Mouse (Mus musculus): ENCODE results near the gene Lin7c.

Lin7c gene

GRCm38 (mm10) chr2:109917496-109918413 lies 27.1 kb downstream of the Lin7c start, which contains the start of gene Lgr4:
Gene Lgr4 (plus strand): TSS chr2:109917647.
- DNase-seq (ENCODE audit: low read depth, low spot score): peak; percentile 88

GRCm38 (mm10) chr2:109918592-109919262 lies 28.1 kb downstream of the Lin7c start:
- DNase-seq (ENCODE audit: low read depth, low spot score): peak; percentile 39

GRCm38 (mm10) chr2:109920471-109920870 lies 29.8 kb downstream of the Lin7c start:
- DNase-seq (ENCODE audit: low read depth, low spot score): no peak

- no peak for DNase-seq (ENCODE audit: low read depth, low spot score)
Observed at GRCm38 (mm10) chr2:109921298-109922035, 30.8 kb downstream of the Lin7c start.

- DNase-seq (ENCODE audit: low read depth, low spot score): no peak
Observed at GRCm38 (mm10) chr2:109922306-109922705, 31.7 kb downstream of the Lin7c start.

- DNase-seq (ENCODE audit: low read depth, low spot score): no peak
Observed at GRCm38 (mm10) chr2:109923031-109923430, 32.4 kb downstream of the Lin7c start.

GRCm38 (mm10) chr2:109923945-109924344 lies 33.3 kb downstream of the Lin7c start:
- DNase-seq (ENCODE audit: low read depth, low spot score): no peak

GRCm38 (mm10) chr2:109926984-109927383 lies 36.3 kb downstream of the Lin7c start:
- DNase-seq (ENCODE audit: low read depth, low spot score): no peak

- DNase-seq (ENCODE audit: low read depth, low spot score): no peak
Observed at GRCm38 (mm10) chr2:109927446-109927845, 36.8 kb downstream of the Lin7c start.

- no peak for DNase-seq (ENCODE audit: low read depth, low spot score)
Observed at GRCm38 (mm10) chr2:109927876-109928275, 37.2 kb downstream of the Lin7c start.

GRCm38 (mm10) chr2:109928791-109929190 lies 38.1 kb downstream of the Lin7c start:
- DNase-seq (ENCODE audit: low read depth, low spot score): no peak

GRCm38 (mm10) chr2:109929256-109929655 lies 38.6 kb downstream of the Lin7c start:
- DNase-seq (ENCODE audit: low read depth, low spot score): no peak

GRCm38 (mm10) chr2:109930366-109930765 lies 39.7 kb downstream of the Lin7c start:
- no peak for DNase-seq (ENCODE audit: low read depth, low spot score)

GRCm38 (mm10) chr2:109930771-109931170 lies 40.1 kb downstream of the Lin7c start:
- DNase-seq (ENCODE audit: low read depth, low spot score): no peak

GRCm38 (mm10) chr2:109931978-109932780 lies 41.5 kb downstream of the Lin7c start:
- no peak for DNase-seq (ENCODE audit: low read depth, low spot score)

- DNase-seq (ENCODE audit: low read depth, low spot score): no peak
Observed at GRCm38 (mm10) chr2:109933151-109933550, 42.5 kb downstream of the Lin7c start.

- DNase-seq (ENCODE audit: low read depth, low spot score): no peak
Observed at GRCm38 (mm10) chr2:109934086-109934485, 43.4 kb downstream of the Lin7c start.

- DNase-seq (ENCODE audit: low read depth, low spot score): no peak
Observed at GRCm38 (mm10) chr2:109935194-109935593, 44.5 kb downstream of the Lin7c start.

GRCm38 (mm10) chr2:109935754-109936409 lies 45.2 kb downstream of the Lin7c start:
- no peak for DNase-seq (ENCODE audit: low read depth, low spot score)

- no peak for DNase-seq (ENCODE audit: low read depth, low spot score)
Observed at GRCm38 (mm10) chr2:109936410-109936755, 45.7 kb downstream of the Lin7c start.

- DNase-seq (ENCODE audit: low read depth, low spot score): no peak
Observed at GRCm38 (mm10) chr2:109941973-109942444, 51.4 kb downstream of the Lin7c start.
